In the genomic region with DNA sequence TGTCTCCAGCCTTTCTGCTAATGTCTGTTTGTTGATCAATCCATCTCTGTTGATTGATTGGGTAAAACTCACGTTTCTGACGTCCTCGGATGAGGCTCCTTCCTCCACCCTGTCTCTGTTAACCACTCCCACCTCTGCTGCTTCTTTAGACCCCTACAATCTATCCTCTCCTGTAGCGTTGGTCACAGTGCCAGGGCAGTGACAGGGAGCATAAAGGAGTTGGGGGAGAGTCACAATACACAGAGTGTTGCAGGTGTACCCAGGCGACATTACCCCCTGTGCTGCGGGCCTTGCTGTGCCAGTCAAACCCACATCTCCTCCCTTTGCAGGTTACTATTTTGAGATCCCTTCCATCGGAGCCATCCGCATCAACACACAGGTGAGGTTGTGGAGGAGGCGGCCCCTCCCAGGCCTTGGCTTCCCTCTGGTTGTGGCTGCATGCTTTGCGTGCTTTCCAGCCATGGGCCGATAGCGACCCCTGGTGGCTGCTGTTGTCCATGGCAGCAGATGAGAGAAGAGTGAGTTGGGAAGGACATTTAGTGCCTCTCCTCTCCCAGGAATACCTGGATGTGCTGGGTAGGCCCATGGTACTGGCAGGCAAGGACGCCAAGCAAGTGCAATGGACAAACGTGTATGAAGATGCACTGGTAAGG, we compare ENCODE assay signal across 1 mouse cellular context.
TF ChIP-seq lines count a peak whose summit lies in the region.

No protein-coding gene starts in this region.

TF ChIP-seq in C2C12, 6 proteins besides CTCF, POLR2A, EP300 and RAD21:
- TF ChIP-seq CEBPB (IDR thresholded peaks at IDR 0.05; ENCODE audit: low read depth) (no peak), USF1 (IDR thresholded peaks at IDR 0.05; ENCODE audit: low read depth) (no peak), FOSL1 (IDR thresholded peaks at IDR 0.05; ENCODE audit: insufficient read depth, low read length, poor library complexity, severe bottlenecking) (no peak), MYOG (IDR thresholded peaks at IDR 0.05; ENCODE audit: control insufficient read depth, extremely low read depth, insufficient read length) (no peak), MAX (IDR thresholded peaks at IDR 0.05) (no peak), MYOD1 (IDR thresholded peaks at IDR 0.05; ENCODE audit: control insufficient read depth, insufficient read length, low read depth) (no peak)
